Mouse (Mus musculus) lung, embryonic 14.5 days (tissue): ENCODE results near the gene Sec61b. TPM values are rescaled to one million over a fixed set of nuclear protein-coding genes. Genes with fewer than 3 reads are reported as not detected.

Source experiments
- ATAC-seq: fragments of 200-750 bp; cut with Nextera tagmentation; 2 replicates; pipeline ENCODE4 v1.8.0; 2017; ENCODE audit warnings: mild to moderate bottlenecking, moderate TSS enrichment, moderate library complexity; ENCODE audit not compliant: insufficient read depth
- DNase-seq: peaks from one replicate; pipeline ENCODE4 v3.0.0-alpha.2; 2015
- H3K27ac ChIP-seq: fragments of 300-500 bp; sonication (generic); 2 replicates; pipeline ENCODE4 v1.5.1; 2014; ENCODE audit warnings: low read depth, mild to moderate bottlenecking, moderate library complexity
- H3K27me3 ChIP-seq: fragments of 300-500 bp; sonication (generic); 2 replicates; pipeline ENCODE4 v1.6.1; 2014; ENCODE audit warnings: low read length, control low read depth; ENCODE audit not compliant: insufficient read depth
- H3K36me3 ChIP-seq: fragments of 300-500 bp; sonication (generic); 2 replicates; pipeline ENCODE4 v1.6.1; 2014; ENCODE audit warnings: control low read depth; ENCODE audit not compliant: insufficient read depth
- H3K4me1 ChIP-seq: fragments of 300-500 bp; sonication (generic); 2 replicates; pipeline ENCODE4 v1.6.1; 2014; ENCODE audit warnings: antibody characterized with exemption, control low read depth; ENCODE audit not compliant: insufficient read depth
- H3K4me2 ChIP-seq: fragments of 300-500 bp; sonication (generic); 2 replicates; pipeline ENCODE4 v1.6.1; 2014; ENCODE audit warnings: mild to moderate bottlenecking
- H3K4me3 ChIP-seq: fragments of 300-500 bp; sonication (generic); 2 replicates; pipeline ENCODE4 v1.5.1; 2014; ENCODE audit warnings: low read depth, low read length
- H3K9ac ChIP-seq: fragments of 300-500 bp; sonication (generic); 2 replicates; pipeline ENCODE4 v1.6.1; 2014
- H3K9me3 ChIP-seq: fragments of 300-500 bp; sonication (generic); 2 replicates; pipeline ENCODE4 v1.6.1; 2016; ENCODE audit warnings: low read depth, low read length, control low read depth
- CTCF ChIP-seq: IDR thresholded peaks from 2 replicates; pipeline ENCODE4 v1.5.1; 2016; ENCODE audit warnings: antibody characterized with exemption, low read depth
- WGBS: fragments of 180-500 bp; shearing (Covaris S2); extraction: QIAGEN DNeasy Blood & Tissue Kit; methylation state at CpG from one replicate; pipeline ENCODE4 v1.1.7; 2014; 5-methylcytosine and 5-hydroxymethylcytosine counted together
- polyA plus RNA-seq: library from polyadenylated mRNA; unstranded; fragments of >200 nt; fragmentation: Nextera tagmentation; extraction: Ambion mirVana; gene quantifications from 2 replicates; pipeline ENCODE4 v1.2.1, GENCODE M21; 2014

The Sec61b gene
- polyA plus RNA-seq, 1 experiment from 2014 or later, result 404 TPM

GRCm38 (mm10) chr4:47449586-47450522 is 24.6 kb upstream of the Sec61b start:
- ATAC-seq, result no peak

DNA sequence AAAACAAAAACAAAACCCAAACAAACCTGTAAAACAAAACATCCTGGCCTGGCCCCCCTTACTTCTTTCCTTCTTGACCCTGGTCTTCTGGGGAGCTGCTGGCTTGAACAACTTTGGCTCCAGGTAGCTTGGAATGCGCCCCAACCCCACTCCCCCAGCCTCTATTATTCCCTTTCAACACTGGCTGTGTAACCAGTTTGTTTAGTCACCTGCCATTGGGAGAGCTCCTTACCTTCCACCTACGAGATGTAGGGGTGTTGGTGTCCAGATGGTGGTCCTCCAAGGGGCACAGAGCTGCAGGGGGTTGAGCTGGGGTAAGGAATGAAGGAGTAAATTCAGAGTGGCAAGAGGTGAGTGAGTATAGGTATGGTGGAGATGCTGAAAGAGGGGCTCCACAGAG is 7.3 kb upstream of the Sec61b start:
- peaks cover 53% of the 10 kb centered on the region for H3K36me3 ChIP-seq
- H3K27me3 ChIP-seq, result no peaks in the 10 kb centered on the region

More at GRCm38 (mm10) chr4:47449586-47450522, 24.6 kb upstream of the Sec61b start:
- no peak overlapping the region for H3K4me3 ChIP-seq
- no peak overlapping the region for H3K9ac ChIP-seq
- no peaks in the 10 kb centered on the region for H3K9me3 ChIP-seq
- H3K27ac ChIP-seq, result no peak overlapping the region
- H3K4me1 ChIP-seq, result no peaks in the 10 kb centered on the region
- no peaks in the 10 kb centered on the region for H3K27me3 ChIP-seq
- no peak overlapping the region for H3K4me2 ChIP-seq
- TF ChIP-seq CTCF, result no peak
- DNase-seq, result no peak
- WGBS, result 31% methylated on average over 18 of the region's 18 CpGs
- H3K36me3 ChIP-seq, result no peaks in the 10 kb centered on the region

DNA sequence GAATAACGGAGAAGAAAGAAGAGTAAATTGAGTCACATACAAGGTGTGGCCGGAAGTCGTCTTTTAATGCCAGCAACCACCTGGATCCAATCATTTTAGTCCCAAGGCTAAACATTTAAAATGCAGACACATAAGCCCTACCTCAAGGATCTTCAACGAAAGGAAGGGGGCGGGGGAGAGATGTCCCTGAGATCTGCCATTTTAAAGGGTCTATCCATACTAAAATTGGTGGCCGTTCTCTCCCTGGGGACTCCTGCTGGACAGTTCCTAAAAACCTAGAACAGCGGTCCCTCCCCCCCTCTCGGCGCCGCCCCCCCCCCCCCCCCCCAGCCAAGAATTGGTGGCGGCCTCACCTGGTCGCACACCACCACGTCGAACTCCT is 881 bp upstream of the Sec61b start:
- DNase-seq, result peak; percentile 64
- peak; percentile 17 for ATAC-seq
- 3% methylated on average over 11 of the region's 14 CpGs for WGBS

More for the DNA sequence above, 7.3 kb upstream of the Sec61b start:
- 77% methylated on average over 2 of the region's 2 CpGs for WGBS
- H3K4me1 ChIP-seq, result no peaks in the 10 kb centered on the region
- ATAC-seq (no peak), DNase-seq (no peak)
- H3K9me3 ChIP-seq, result no peaks in the 10 kb centered on the region; the same call in 1 of the 2 replicates
- no peak overlapping the region for H3K9ac ChIP-seq
- no peak for TF ChIP-seq CTCF
- H3K4me3 ChIP-seq, result no peak overlapping the region
- no peak overlapping the region for H3K4me2 ChIP-seq
- no peak overlapping the region for H3K27ac ChIP-seq

DNA sequence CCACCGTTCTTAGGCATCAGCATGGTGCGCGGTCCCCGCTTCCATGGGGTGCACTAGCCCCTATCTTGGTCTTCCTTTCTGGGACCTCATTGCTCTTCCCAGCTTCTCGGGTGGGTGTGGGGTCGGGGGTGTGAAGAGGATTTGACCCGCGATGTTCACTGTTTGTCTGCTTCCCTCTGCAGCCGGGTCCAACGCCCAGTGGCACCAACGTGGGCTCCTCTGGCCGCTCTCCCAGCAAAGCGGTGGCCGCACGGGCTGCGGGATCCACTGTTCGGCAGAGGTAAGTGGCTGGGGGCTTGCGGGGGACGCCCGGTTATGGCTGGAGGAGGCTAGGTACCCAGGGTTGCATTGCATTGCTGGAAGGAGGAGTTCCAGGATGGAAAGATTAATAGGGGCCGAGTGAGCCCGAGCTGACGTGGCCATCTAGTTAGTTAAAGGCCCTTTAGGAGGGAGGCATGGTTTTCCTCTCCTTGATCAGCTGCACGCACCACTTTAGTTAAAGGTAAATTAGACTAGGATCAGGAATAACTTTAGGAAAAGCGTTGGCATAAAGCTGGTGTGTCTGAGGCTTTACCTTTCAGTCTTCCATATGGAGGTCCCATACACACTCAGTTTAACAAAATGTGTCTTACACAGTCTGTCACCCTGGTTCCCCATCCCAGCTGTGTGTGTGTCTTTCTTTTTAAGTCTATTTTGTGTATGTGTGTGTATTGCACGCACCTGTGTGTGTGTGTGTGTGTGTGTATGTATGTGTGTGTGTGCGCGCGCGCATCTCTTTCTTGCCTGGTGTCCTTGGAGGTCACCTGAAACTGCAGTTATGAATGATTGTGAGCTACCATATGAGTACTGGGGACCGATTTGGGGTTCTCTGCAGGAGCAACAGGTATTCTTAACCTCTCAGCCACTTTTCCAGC is 529 bp downstream of the Sec61b start:
- H3K9me3 ChIP-seq, result no peaks in the 10 kb centered on the region
- H3K27me3 ChIP-seq, result no peaks in the 10 kb centered on the region
- DNase-seq (peak; percentile 5), ATAC-seq (peak; percentile 21)
- H3K9ac ChIP-seq, result peak overlapping the region; percentile 82
- WGBS, result 11% methylated on average over 31 of the region's 31 CpGs
- peak overlapping the region; percentile 70 for H3K4me2 ChIP-seq
- H3K4me1 ChIP-seq, result 0 out of 2 replicates have a peak, but pooled peaks cover 5% of the 10 kb centered on the region
- peak overlapping the region; percentile 95 for H3K27ac ChIP-seq
- no peak for TF ChIP-seq CTCF
- peaks cover 58% of the 10 kb centered on the region for H3K36me3 ChIP-seq
- peak overlapping the region; percentile 86 for H3K4me3 ChIP-seq

More for the DNA sequence above, 881 bp upstream of the Sec61b start:
- Histone ChIP-seq H3K4me2 (peak overlapping the region; percentile 70), H3K27me3 (no peaks in the 10 kb centered on the region), H3K4me1 (0 out of 2 replicates have a peak, but pooled peaks cover 5% of the 10 kb centered on the region), H3K4me3 (peak overlapping the region; percentile 86), H3K36me3 (peaks cover 62% of the 10 kb centered on the region), H3K9ac (peak overlapping the region; percentile 82), H3K9me3 (no peaks in the 10 kb centered on the region), H3K27ac (peak overlapping the region; percentile 95)
- peak; percentile 25 for TF ChIP-seq CTCF

DNA sequence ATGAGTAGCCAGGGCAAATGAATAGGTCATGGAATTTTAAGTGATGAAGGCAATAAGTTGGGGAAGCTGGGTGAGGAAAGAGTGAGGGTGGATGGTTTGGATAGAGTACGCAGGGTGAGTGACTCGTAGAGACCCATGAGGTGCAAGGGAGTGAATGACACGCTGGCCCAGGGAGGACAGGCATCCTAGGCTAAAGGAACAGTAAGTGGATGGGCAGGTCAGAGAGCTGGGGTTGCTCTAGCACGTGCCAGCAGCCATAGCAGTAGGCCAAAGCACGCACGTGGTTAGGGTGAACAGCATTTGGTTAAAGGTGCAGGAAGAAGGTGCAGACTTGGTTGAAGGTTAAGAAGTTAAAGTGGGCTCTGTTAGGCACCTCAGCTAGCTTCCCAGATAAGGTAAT is 3.1 kb downstream of the Sec61b start:
- Histone ChIP-seq H3K36me3 (peaks cover 58% of the 10 kb centered on the region), H3K27ac (no peak overlapping the region), H3K4me1 (0 out of 2 replicates have a peak, but pooled peaks cover 4% of the 10 kb centered on the region), H3K27me3 (no peaks in the 10 kb centered on the region), H3K4me3 (no peak overlapping the region), H3K9me3 (no peaks in the 10 kb centered on the region), H3K4me2 (no peak overlapping the region), H3K9ac (no peak overlapping the region)
- WGBS, result 89% methylated on average over 6 of the region's 6 CpGs
- TF ChIP-seq CTCF, result no peak
- ATAC-seq (no peak), DNase-seq (no peak)

- TF ChIP-seq CTCF, result no peak
- H3K4me1 ChIP-seq, result no peaks in the 10 kb centered on the region
- no peaks in the 10 kb centered on the region for H3K9me3 ChIP-seq
- H3K27me3 ChIP-seq, result no peaks in the 10 kb centered on the region
- DNase-seq (no peak), ATAC-seq (no peak)
- H3K36me3 ChIP-seq, result peaks cover 71% of the 10 kb centered on the region
- no peak overlapping the region for H3K9ac ChIP-seq
- H3K27ac ChIP-seq, result no peak overlapping the region
- H3K4me3 ChIP-seq, result no peak overlapping the region
- 90% methylated on average over 13 of the region's 13 CpGs for WGBS
- no peak overlapping the region for H3K4me2 ChIP-seq
Observed at GRCm38 (mm10) chr4:47480095-47480494, 5.6 kb downstream of the Sec61b start.

DNA sequence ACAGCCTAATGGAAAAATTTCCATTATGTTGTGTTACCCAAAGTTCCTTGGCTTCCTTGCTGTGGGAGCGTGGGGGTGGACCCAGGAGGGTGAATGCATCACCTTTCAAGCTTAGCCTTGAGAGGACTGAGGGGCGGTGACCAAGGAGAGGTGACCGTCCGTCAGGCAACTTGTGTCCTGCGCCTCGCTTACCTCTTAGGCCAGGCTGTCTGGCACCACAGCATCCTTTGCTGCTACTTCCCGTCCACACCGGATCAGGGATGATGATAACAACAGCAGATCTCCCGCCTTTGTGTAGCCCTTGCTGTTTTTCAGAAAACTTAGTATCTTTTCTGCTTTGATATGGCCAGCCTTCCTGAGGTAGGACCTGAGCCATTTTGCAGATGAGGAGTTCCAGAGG is 6.1 kb downstream of the Sec61b start:
- TF ChIP-seq CTCF, result no peak
- H3K4me1 ChIP-seq, result no peaks in the 10 kb centered on the region
- no peak overlapping the region for H3K4me3 ChIP-seq
- peaks cover 71% of the 10 kb centered on the region for H3K36me3 ChIP-seq
- H3K27me3 ChIP-seq, result no peaks in the 10 kb centered on the region
- no peak for DNase-seq
- H3K9ac ChIP-seq, result no peak overlapping the region
- no peak for ATAC-seq
- WGBS, result 89% methylated on average over 9 of the region's 9 CpGs
- H3K9me3 ChIP-seq, result no peaks in the 10 kb centered on the region
- no peak overlapping the region for H3K27ac ChIP-seq
- no peak overlapping the region for H3K4me2 ChIP-seq
